Mouse (Mus musculus) heart, embryonic 14.5 days (tissue): Measurements from ENCODE around the gene Nsun6. TPM values are rescaled to one million over a fixed set of nuclear protein-coding genes. Genes with fewer than 3 reads are reported as not detected.

Experiments
- polyA plus RNA-seq: library from polyadenylated mRNA; unstranded; fragments of >200 nt; fragmentation: Nextera tagmentation; extraction: Ambion mirVana; gene quantifications from 2 replicates; pipeline ENCODE4 v1.2.1, GENCODE M21; 2014

Nsun6 gene
- polyA plus RNA-seq, 1 experiment from 2014 or later, result 7.3 TPM

Other genes with a start within 250 kb of the Nsun6 start
- 22.4 and 22.5 TPM in 2 replicates for gene Arl5b, start 5.7 kb downstream of the Nsun6 start, polyA plus RNA-seq